Mouse (Mus musculus) macrophage (primary cell): ENCODE data around the gene Sh3bp5. TPM values are rescaled to one million over a fixed set of nuclear protein-coding genes. Genes with fewer than 3 reads are reported as not detected.

ENCODE experiments used
- H3K27ac ChIP-seq: fragments of 350-480 bp; formaldehyde crosslinking; 2 replicates; pipeline ENCODE4 v1.9.0; 2021
- H3K36me3 ChIP-seq: fragments of 350-480 bp; formaldehyde crosslinking; 2 replicates; pipeline ENCODE4 v1.9.0; 2021; ENCODE audit errors: inconsistent target
- H3K4me3 ChIP-seq: fragments of 350-480 bp; formaldehyde crosslinking; 2 replicates; pipeline ENCODE4 v1.9.0; 2021; ENCODE audit errors: inconsistent target
- H3K79me2 ChIP-seq: fragments of 350-480 bp; formaldehyde crosslinking; 2 replicates; pipeline ENCODE4 v1.9.0; 2021; ENCODE audit errors: inconsistent target
- WGBS: methylation state at CpG from one replicate; pipeline ENCODE4 v1.1.7; 2026; ENCODE audit warnings: inconsistent platforms; ENCODE audit not compliant: missing documents; 5-methylcytosine and 5-hydroxymethylcytosine counted together
- polyA plus RNA-seq: library from polyadenylated mRNA; stranded (reverse); fragments of 250-400 nt; gene quantifications from 3 replicates; pipeline ENCODE4 v1.2.4, GENCODE M21; 2018; ENCODE audit warnings: inconsistent platforms

Sh3bp5 gene
- polyA plus RNA-seq, 1 experiment from 2014 or later: 150 TPM

DNA sequence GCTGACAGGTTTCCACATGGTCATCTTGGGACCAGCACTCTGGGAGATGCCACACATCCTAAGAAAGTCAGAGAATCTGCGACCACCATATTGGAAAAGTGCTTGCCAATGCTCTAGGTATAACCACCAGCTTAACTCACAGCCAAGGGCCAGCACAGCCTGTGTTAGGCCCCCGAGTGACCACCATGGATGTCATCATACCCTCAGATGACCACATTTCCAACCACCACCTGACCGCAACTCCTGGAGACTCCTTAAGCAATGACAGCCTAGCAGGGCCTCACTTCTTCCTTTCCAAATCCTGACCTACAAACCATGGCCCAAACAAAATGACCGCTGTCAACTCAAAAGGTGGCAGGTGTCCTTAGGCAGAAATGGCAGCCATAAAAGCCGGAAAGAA is 13.5 kb downstream of the Sh3bp5 start:
- peak overlapping the region; percentile 93 for H3K27ac ChIP-seq
- 70% methylated on average over 5 of the region's 5 CpGs for WGBS

DNA sequence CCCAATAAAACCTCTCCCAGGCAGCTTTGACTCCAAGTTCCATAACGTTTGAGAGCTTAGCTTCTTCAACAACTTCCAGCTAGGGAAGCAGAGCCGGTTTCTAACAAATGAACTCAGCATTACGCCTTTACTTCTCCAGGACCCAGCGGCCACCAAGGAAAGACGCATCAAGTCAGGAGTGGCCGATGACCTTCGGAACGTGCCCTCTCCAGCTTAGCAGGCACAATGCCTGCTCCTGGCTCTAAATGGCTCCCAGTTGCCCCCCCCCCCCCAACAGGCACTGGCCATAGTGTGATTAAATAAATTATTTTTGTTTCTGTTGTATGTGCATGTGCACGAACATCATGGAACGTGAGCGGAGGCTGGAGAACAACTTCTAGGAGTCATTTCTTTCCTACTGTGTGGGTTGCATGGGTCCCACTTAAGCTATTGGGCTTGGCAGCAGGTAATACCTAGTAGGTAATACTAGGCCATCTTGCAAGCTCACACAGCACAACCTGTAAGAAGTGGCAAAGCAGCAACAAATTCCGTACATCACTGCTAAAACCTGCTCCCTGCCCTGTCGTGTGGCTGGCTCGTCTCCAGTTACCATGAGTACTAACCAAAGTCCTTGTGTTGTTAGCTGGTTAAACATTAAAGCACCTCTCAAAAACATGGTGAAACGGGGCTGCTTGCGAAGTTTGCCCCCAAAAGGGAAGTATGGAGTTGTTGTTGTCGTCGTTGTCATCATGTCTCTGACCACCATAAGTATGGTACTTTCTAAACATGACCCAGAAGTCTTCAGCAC is 14.2 kb downstream of the Sh3bp5 start:
- peaks cover 26% of the 10 kb centered on the region for H3K36me3 ChIP-seq
- peaks cover 89% of the 10 kb centered on the region for H3K79me2 ChIP-seq
- peak overlapping the region; percentile 93 for H3K27ac ChIP-seq
- H3K4me3 ChIP-seq: no peak overlapping the region
- WGBS: 86% methylated on average over 18 of the region's 18 CpGs

More for the DNA sequence above, 13.5 kb downstream of the Sh3bp5 start:
- Histone ChIP-seq H3K36me3 (peaks cover 29% of the 10 kb centered on the region), H3K79me2 (peaks cover 89% of the 10 kb centered on the region), H3K4me3 (no peak overlapping the region)

DNA sequence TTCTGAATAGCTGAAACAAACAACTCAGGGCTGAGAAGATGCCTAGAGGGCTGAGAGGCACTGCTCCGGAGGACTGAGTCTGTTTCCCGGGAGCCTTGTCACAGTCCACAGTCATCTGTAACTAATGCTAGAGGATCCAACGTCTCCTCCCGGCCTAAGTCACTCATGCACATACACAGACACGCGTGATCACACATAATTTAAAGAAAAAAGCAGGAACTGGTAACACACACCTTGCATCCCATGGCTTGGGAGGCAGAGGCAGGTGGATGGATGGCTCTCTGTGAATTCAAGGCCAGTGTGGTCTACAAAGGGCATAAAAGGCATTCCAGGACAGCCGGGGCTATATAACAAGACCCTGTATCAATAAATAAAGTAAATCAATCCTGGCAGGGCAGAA is 14.9 kb downstream of the Sh3bp5 start:
- Histone ChIP-seq H3K36me3 (peaks cover 19% of the 10 kb centered on the region), H3K27ac (no peak overlapping the region), H3K4me3 (no peak overlapping the region), H3K79me2 (peaks cover 89% of the 10 kb centered on the region)
- WGBS: 97% methylated on average over 7 of the region's 7 CpGs

DNA sequence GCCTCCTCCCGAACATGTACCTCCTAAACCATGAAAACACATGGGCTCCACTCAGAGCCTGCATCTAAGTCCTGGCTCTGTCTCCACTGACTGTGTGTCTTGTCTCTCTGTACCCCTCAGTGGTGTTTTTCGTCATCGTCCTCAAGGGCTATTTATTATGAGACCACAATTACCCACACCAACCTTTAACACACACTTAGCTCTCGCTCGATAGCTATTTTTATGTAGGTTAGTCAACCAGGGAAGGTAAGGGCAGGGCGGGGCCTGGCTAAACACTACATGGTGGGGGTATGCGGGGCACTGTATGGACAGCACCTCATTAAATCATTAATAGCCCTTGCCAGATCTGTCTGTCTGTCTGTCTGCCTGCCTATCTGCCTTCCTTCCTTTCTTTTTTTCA is 15.3 kb downstream of the Sh3bp5 start:
- Histone ChIP-seq H3K4me3 (no peak overlapping the region), H3K27ac (no peak overlapping the region), H3K79me2 (peaks cover 89% of the 10 kb centered on the region), H3K36me3 (peaks cover 15% of the 10 kb centered on the region; the same call in 1 of the 2 replicates)
- WGBS: 95% methylated on average over 7 of the region's 7 CpGs

DNA sequence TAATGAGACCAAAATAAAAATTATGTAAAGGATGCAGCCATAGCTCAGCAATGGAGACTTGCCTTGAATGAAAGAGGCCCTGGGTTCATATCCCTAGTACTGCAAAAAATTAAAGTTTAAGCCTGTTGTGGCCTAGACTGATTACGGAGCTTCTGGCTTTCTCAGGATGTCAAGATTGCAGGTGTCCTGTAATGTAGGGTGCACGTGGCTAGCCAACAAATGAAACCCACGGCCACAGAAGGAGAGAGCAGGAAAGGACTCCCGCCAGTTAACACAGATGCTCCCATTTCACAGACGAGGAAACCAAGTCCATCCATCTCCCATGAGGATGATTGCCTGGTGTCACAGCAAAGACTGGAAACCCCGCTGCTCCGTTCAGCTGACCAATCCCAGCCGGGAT is 15.7 kb downstream of the Sh3bp5 start:
- H3K4me3 ChIP-seq: no peak overlapping the region
- H3K36me3 ChIP-seq: 0 out of 2 replicates have a peak, but pooled peaks cover 15% of the 10 kb centered on the region
- H3K79me2 ChIP-seq: peaks cover 89% of the 10 kb centered on the region
- H3K27ac ChIP-seq: no peak overlapping the region
- WGBS: 91% methylated on average over 8 of the region's 8 CpGs

DNA sequence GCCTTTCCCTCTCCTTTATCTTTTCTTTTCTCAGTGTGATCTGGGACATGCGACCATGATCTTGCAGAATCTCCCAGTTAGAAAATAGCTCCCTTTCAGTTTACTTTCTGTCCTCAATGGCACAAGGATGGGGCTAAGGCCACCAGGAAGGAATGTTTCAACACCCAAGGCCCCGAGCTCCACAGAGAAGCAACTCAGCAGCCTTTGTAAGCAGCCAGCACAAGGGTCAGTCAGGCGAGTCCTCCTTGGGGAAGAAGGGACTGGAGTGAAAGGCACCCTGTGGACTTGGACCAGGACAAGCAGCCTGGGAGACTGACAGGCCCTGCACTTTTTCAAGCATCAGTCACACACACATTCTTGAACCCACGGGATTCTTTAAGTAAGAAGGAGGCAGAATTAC is 16.6 kb downstream of the Sh3bp5 start:
- Histone ChIP-seq H3K79me2 (peaks cover 89% of the 10 kb centered on the region), H3K27ac (no peak overlapping the region), H3K4me3 (no peak overlapping the region), H3K36me3 (0 out of 2 replicates have a peak, but pooled peaks cover 15% of the 10 kb centered on the region)
- whole genome bisulfite sequencing: 77% methylated on average over 4 of the region's 4 CpGs

DNA sequence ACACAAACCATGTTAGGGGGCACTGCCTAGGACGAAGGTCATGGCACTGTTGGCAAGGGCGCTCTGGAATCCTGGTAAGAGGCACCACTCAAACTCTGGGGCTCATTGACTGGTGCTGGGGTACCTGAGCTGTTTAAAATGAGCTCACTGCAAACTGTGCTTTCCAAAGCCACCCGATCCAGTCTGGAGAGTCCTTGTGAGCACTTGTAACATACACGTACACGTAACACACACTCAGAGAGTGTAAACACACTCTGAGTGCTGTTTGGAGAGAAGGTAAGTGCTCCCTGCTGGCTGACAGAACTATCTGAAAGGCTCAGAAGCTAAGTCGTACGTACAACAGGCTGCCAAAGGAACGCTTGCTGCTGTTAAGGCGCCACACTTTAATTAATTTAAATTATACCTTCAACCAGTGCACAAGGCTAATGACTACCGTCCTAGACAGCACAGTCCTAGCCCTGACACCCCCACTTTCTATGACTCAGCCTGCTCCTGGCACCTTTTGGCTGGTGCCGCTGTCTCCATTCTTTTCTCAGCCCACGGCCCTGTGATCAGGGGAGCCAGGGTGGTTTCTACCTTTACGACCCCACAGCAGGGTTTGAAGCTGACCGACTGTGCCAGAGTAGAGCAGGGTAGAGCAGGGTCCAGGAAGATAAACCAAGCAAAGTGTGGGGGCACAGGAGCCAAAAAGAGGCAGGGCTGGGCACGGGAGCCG is 18.9 kb downstream of the Sh3bp5 start:
- Histone ChIP-seq H3K27ac (no peak overlapping the region), H3K4me3 (no peak overlapping the region), H3K79me2 (peaks cover 90% of the 10 kb centered on the region), H3K36me3 (0 out of 2 replicates have a peak, but pooled peaks cover 15% of the 10 kb centered on the region)
- 95% methylated on average over 16 of the region's 16 CpGs for WGBS

DNA sequence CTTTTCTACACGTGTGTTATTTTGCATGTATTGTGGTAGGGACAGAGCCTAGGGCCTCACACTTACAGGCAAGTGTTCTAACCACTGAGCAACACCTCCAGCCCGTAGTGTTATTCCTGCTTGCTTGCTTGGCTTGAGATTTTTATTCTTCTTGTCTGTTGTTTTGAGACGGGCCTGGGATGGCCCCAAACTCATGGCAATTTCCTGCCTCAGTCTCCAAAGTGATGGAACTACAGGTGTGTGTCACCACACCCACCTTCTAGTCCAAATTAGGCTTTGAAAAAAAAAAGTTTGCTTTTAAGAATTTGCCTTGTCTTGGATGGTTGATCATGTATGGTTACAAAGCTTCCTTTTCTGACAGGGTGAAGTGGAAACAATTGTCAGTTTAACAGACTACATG is 19.5 kb downstream of the Sh3bp5 start:
- Histone ChIP-seq H3K4me3 (no peak overlapping the region), H3K79me2 (peaks cover 90% of the 10 kb centered on the region), H3K36me3 (peaks cover 16% of the 10 kb centered on the region; the same call in 1 of the 2 replicates), H3K27ac (no peak overlapping the region)
- WGBS: 90% methylated on average over 3 of the region's 3 CpGs

DNA sequence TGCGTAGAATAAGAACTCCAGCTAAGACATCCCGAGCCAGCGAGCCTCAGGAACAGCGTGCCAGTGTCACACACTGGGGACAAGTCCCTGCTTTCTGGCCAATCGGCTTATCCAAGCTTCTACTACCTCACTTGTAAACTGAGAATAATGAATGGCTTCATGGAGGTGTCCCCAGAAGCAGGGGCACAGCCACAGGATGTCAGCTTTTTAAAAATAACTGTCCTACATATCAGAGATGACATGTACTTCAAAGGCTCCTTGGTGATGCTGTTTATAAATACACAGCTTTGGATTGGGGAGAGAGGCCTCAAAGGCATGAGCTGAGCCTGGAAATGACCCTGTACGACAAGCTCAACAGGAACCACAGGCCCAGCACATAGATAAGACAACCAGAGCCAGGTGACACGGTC is 20.9 kb downstream of the Sh3bp5 start:
- peaks cover 15% of the 10 kb centered on the region; the same call in 1 of the 2 replicates for H3K36me3 ChIP-seq
- H3K79me2 ChIP-seq: peaks cover 90% of the 10 kb centered on the region
- H3K27ac ChIP-seq: peak overlapping the region; percentile 86
- WGBS: 77% methylated on average over 7 of the region's 7 CpGs
- no peak overlapping the region for H3K4me3 ChIP-seq

DNA sequence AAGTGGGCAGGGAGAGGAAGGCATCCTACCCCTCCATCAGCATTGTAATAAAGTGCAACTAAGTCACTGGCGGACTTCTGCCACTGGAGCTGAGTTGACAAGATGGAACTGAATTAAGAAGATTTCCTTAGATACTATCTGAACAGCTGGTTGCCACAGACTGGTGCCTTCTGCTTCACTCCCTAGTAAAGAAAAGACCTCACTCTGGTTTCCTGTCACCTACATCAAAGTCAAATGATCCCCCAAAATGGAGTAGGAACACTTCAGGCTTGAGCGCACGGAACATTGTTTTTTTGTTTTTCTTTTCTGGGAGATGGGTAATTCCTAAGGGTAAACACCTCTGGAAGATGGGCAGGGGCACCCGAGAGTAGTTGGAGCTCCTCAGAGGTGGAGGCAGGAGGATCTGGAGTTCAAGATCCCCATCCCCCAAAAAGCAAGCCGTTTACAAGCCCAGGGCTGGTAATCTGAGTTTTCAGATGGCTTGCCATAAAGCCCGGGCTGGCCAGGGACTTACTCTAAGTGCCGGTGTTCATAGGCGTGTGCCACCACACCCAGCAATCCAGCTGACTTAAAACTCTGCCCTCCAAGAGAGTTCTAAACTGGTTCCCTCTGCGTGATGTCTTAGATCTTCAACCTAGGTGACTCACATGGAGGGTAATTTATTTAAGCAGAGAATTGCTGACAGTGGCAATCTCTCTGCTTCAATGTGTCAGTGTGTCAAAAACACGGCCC is 21.5 kb downstream of the Sh3bp5 start:
- Histone ChIP-seq H3K27ac (peak overlapping the region; percentile 86), H3K4me3 (no peak overlapping the region), H3K36me3 (peaks cover 19% of the 10 kb centered on the region; the same call in 1 of the 2 replicates), H3K79me2 (peaks cover 90% of the 10 kb centered on the region)
- 80% methylated on average over 10 of the region's 10 CpGs for WGBS

DNA sequence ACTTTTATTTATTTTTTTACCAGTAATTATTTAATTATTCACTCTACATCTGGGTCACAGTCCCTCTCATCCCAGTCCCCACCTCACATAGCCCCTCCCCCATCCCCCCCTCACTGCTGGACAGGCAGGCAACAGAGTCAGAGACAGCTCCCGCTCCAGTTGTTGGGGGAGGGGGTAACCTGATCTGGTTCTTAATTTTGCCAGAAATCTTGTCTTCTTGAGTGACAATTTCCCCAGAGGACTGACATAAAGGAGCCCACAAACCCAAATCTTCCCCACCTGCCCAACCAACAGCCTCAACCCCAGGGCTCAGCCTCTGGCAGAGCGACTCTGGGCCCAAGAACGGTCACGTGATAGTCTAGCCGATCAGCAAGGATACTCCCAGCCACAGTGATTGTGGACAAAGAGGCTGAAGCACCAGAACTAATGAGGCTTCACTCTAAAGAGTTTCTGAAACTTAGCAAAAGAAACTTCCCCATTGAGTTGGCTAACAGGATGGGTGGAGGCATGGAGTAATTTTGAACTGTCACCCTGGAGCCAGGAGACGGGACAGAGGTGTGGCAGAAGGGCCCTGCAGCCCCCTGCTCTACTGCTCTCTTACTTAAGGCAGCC is 22.3 kb downstream of the Sh3bp5 start:
- Histone ChIP-seq H3K27ac (peak overlapping the region; percentile 86), H3K36me3 (peaks cover 19% of the 10 kb centered on the region; the same call in 1 of the 2 replicates), H3K79me2 (peaks cover 90% of the 10 kb centered on the region), H3K4me3 (no peak overlapping the region)
- WGBS: 0% methylated on average over 5 of the region's 6 CpGs

DNA sequence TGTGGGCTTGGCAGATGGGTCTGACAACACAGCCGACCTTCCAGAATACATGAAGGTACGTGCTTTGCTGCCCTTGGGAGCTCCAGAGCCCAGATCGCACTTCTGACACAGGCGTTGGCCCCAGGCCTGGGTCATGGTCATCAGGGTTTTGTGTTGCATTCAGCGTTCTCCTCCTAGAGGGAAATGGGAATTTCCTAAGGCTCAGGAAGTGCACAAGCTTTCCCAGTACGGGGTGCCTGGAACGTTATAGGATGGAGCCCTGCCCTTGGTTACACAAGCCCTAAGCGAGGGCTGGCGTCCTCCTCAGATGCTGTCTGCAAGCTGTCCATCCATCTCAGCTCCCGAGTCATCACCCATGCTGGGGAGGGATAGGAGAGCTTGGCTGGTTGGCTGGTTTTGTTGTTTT is 23.2 kb downstream of the Sh3bp5 start:
- 86% methylated on average over 10 of the region's 10 CpGs for WGBS
- Histone ChIP-seq H3K4me3 (no peak overlapping the region), H3K36me3 (peaks cover 19% of the 10 kb centered on the region; the same call in 1 of the 2 replicates), H3K27ac (peak overlapping the region; percentile 86), H3K79me2 (peaks cover 90% of the 10 kb centered on the region)

DNA sequence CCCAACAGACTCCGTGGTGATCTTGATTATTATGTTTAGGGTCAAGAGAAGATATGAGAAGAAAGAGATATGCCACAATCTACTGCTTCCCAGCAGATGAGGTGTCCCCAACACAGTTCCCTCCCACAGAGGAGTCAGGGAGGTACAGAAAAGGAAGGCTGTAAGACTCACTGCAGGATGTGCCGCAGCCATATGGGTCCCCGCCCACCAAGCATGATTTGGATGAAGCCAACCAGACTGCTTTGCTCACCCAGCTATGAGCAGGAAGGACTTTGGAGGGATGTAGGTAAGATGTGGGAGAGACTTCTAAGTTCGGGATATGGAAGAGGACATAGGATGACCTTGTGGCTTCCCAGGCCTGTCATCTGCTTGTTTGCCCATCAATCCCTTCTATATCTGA is 25.1 kb downstream of the Sh3bp5 start:
- peaks cover 15% of the 10 kb centered on the region; the same call in 1 of the 2 replicates for H3K36me3 ChIP-seq
- H3K79me2 ChIP-seq: peaks cover 87% of the 10 kb centered on the region
- WGBS: 89% methylated on average over 3 of the region's 4 CpGs
- H3K4me3 ChIP-seq: no peak overlapping the region
- no peak overlapping the region for H3K27ac ChIP-seq

DNA sequence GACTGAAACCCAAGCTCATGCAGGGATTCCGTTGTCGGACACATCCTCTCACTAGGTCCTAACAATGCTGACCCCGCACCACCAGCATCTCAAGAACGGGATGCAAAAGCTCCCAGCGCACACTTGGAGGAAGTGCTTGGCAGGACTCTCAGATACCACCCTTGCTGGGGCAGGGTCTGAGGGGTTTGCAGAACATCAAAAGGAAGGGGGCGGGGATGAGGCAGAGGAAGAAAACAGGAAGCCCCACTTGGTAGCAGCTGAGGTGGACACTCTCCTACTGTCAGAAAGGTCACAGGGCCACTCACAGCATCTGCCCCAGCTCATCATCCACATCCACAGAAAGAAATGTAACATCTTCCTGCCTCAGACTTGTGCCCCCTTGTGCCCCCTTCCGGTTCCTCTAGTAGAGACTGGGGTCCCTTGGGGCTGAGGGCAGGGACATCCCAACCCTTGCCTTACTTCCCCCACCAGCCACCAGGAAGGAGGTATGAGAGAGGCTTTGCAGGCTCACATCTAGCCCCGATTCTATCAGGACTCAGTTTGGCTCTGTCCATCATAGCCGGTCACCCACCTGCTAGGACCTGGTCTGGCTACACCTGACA is 25.7 kb downstream of the Sh3bp5 start:
- no peak overlapping the region for H3K27ac ChIP-seq

More for the DNA sequence above, 25.7 kb downstream of the Sh3bp5 start:
- Histone ChIP-seq H3K4me3 (no peak overlapping the region), H3K36me3 (peaks cover 15% of the 10 kb centered on the region; the same call in 1 of the 2 replicates), H3K79me2 (peaks cover 84% of the 10 kb centered on the region)
- 85% methylated on average over 8 of the region's 9 CpGs for WGBS
